Mouse (Mus musculus): ENCODE data around the gene Ramp1.

- no peak for TF ChIP-seq CTCF (conservative IDR thresholded peaks at IDR 0.05; ENCODE audit: insufficient read depth, insufficient read length, low read depth, low read length)
- no peak for TF ChIP-seq POLR2A (IDR thresholded peaks at IDR 0.05; ENCODE audit: low read depth, low read length)
Observed at GRCm38 (mm10) chr1:91199793-91200192, 20.2 kb downstream of the Ramp1 start.
